Mouse (Mus musculus) liver, postnatal 0 days (tissue): ENCODE data around the gene Pank4. TPM values are rescaled to one million over a fixed set of nuclear protein-coding genes. Genes with fewer than 3 reads are reported as not detected.

Source experiments
- ATAC-seq: fragments of 200-750 bp; cut with Nextera tagmentation; 2 replicates; pipeline ENCODE4 v1.8.0; 2017; ENCODE audit warnings: mild to moderate bottlenecking, moderate library complexity
- DNase-seq: peaks from one replicate; pipeline ENCODE4 v3.0.0-alpha.2; 2016
- H3K27ac ChIP-seq: fragments of 300-500 bp; sonication (generic); 2 replicates; pipeline ENCODE4 v1.5.1; 2014; ENCODE audit warnings: antibody characterized with exemption, moderate library complexity, mild to moderate bottlenecking, low read depth
- H3K27me3 ChIP-seq: fragments of 300-500 bp; sonication (generic); 2 replicates; pipeline ENCODE4 v1.6.1; 2014; ENCODE audit warnings: low read length, control low read depth, mixed read lengths; ENCODE audit not compliant: insufficient read depth
- H3K36me3 ChIP-seq: fragments of 300-500 bp; sonication (generic); replicated peaks from 2 replicates; pipeline ENCODE4 v1.6.1; 2014; ENCODE audit warnings: mild to moderate bottlenecking, control low read depth, low read length, moderate library complexity, mixed read lengths; ENCODE audit not compliant: insufficient read depth
- H3K4me1 ChIP-seq: fragments of 300-500 bp; sonication (generic); 2 replicates; pipeline ENCODE4 v1.6.1; 2014; ENCODE audit warnings: antibody characterized with exemption, mild to moderate bottlenecking, control low read depth; ENCODE audit not compliant: insufficient read depth
- H3K4me2 ChIP-seq: fragments of 300-500 bp; sonication (generic); 2 replicates; pipeline ENCODE4 v1.6.1; 2014; ENCODE audit warnings: low read depth, mild to moderate bottlenecking, low read length, moderate library complexity, mixed read lengths
- H3K4me3 ChIP-seq: fragments of 300-500 bp; sonication (generic); 2 replicates; pipeline ENCODE4 v1.5.1; 2014; ENCODE audit warnings: low read depth, low read length
- H3K9ac ChIP-seq: fragments of 300-500 bp; sonication (generic); replicated peaks from 2 replicates; pipeline ENCODE4 v1.6.1; 2014; ENCODE audit warnings: mild to moderate bottlenecking, moderate library complexity
- H3K9me3 ChIP-seq: fragments of 300-500 bp; sonication (generic); 2 replicates; pipeline ENCODE4 v1.6.1; 2016; ENCODE audit warnings: mild to moderate bottlenecking, control low read depth, low read length, mixed read lengths
- CTCF ChIP-seq: sonication (generic); IDR thresholded peaks from 2 replicates; pipeline ENCODE4 v1.5.1; 2016; ENCODE audit warnings: antibody characterized with exemption, low read depth
- EP300 ChIP-seq: IDR thresholded peaks from 2 replicates; pipeline ENCODE4 v1.6.1; 2016; ENCODE audit warnings: antibody characterized with exemption, low read depth, mild to moderate bottlenecking
- WGBS: fragments of 180-500 bp; shearing (Covaris S2); extraction: QIAGEN DNeasy Blood & Tissue Kit; methylation state at CpG from one replicate; pipeline ENCODE4 v1.1.7; 2014; ENCODE audit not compliant: insufficient replicate concordance; 5-methylcytosine and 5-hydroxymethylcytosine counted together
- polyA plus RNA-seq: library from polyadenylated mRNA; unstranded; fragments of >200 nt; fragmentation: Nextera tagmentation; extraction: Ambion mirVana; gene quantifications from 2 replicates; pipeline ENCODE4 v1.2.1, GENCODE M21; 2015

Pank4 gene
- polyA plus RNA-seq, 1 experiment from 2014 or later = 11.4 TPM

GRCm38 (mm10) chr4:154999379-154999778, 35.5 kb downstream of the Pank4 start:
- ATAC-seq (no peak), DNase-seq (no peak)
- Histone ChIP-seq H3K4me2 (no peak overlapping the region), H3K27me3 (no peaks in the 10 kb centered on the region), H3K36me3 (no peaks in the 10 kb centered on the region), H3K9me3 (no peaks in the 10 kb centered on the region), H3K4me1 (no peaks in the 10 kb centered on the region), H3K4me3 (no peak overlapping the region), H3K9ac (no peak overlapping the region), H3K27ac (no peak overlapping the region)
- TF ChIP-seq EP300 = no peak
- no peak for TF ChIP-seq CTCF
- WGBS = 41% methylated on average over 5 of the region's 5 CpGs

GRCm38 (mm10) chr4:155005278-155005677, 41.4 kb downstream of the Pank4 start:
- H3K36me3 ChIP-seq = no peaks in the 10 kb centered on the region
- H3K4me1 ChIP-seq = no peaks in the 10 kb centered on the region
- 87% methylated on average over 3 of the region's 3 CpGs for WGBS
- TF ChIP-seq CTCF = no peak
- no peak for TF ChIP-seq EP300
- H3K9me3 ChIP-seq = no peaks in the 10 kb centered on the region
- no peak overlapping the region for H3K4me2 ChIP-seq
- H3K4me3 ChIP-seq = no peak overlapping the region
- DNase-seq = no peak
- no peak overlapping the region for H3K9ac ChIP-seq
- no peak overlapping the region for H3K27ac ChIP-seq
- no peak for ATAC-seq
- no peaks in the 10 kb centered on the region for H3K27me3 ChIP-seq

GRCm38 (mm10) chr4:155006296-155006695, 42.4 kb downstream of the Pank4 start:
- Histone ChIP-seq H3K9ac (no peak overlapping the region), H3K9me3 (no peaks in the 10 kb centered on the region), H3K27ac (no peak overlapping the region), H3K36me3 (no peaks in the 10 kb centered on the region), H3K4me2 (no peak overlapping the region), H3K4me1 (no peaks in the 10 kb centered on the region), H3K4me3 (no peak overlapping the region), H3K27me3 (no peaks in the 10 kb centered on the region)
- ATAC-seq (no peak), DNase-seq (no peak)
- 64% methylated on average over 10 of the region's 10 CpGs for WGBS
- TF ChIP-seq CTCF = no peak
- no peak for TF ChIP-seq EP300

- no peak for TF ChIP-seq CTCF
- no peak for TF ChIP-seq EP300
- no peak for ATAC-seq
- Histone ChIP-seq H3K4me1 (no peaks in the 10 kb centered on the region), H3K9ac (no peak overlapping the region), H3K4me2 (no peak overlapping the region), H3K9me3 (no peaks in the 10 kb centered on the region), H3K27ac (no peak overlapping the region), H3K36me3 (no peaks in the 10 kb centered on the region), H3K27me3 (no peaks in the 10 kb centered on the region), H3K4me3 (no peak overlapping the region)
- no peak for DNase-seq
- WGBS = 69% methylated on average over 3 of the region's 3 CpGs
Measured at GRCm38 (mm10) chr4:155007641-155008040, 43.7 kb downstream of the Pank4 start.

GRCm38 (mm10) chr4:155008075-155008474, 44.2 kb downstream of the Pank4 start:
- Histone ChIP-seq H3K36me3 (no peaks in the 10 kb centered on the region), H3K4me1 (no peaks in the 10 kb centered on the region), H3K4me2 (no peak overlapping the region), H3K9ac (no peak overlapping the region), H3K27ac (no peak overlapping the region), H3K4me3 (no peak overlapping the region), H3K9me3 (no peaks in the 10 kb centered on the region), H3K27me3 (no peaks in the 10 kb centered on the region)
- no peak for TF ChIP-seq EP300
- TF ChIP-seq CTCF = no peak
- DNase-seq (no peak), ATAC-seq (no peak)

GRCm38 (mm10) chr4:155009216-155009615, 45.3 kb downstream of the Pank4 start:
- no peaks in the 10 kb centered on the region for H3K9me3 ChIP-seq
- no peak overlapping the region for H3K27ac ChIP-seq
- no peaks in the 10 kb centered on the region for H3K36me3 ChIP-seq
- no peak overlapping the region for H3K9ac ChIP-seq
- H3K27me3 ChIP-seq = no peaks in the 10 kb centered on the region
- H3K4me1 ChIP-seq = no peaks in the 10 kb centered on the region
- no peak overlapping the region for H3K4me3 ChIP-seq
- WGBS = 43% methylated on average over 3 of the region's 3 CpGs
- DNase-seq = no peak
- no peak overlapping the region for H3K4me2 ChIP-seq
- TF ChIP-seq EP300 = no peak
- no peak for TF ChIP-seq CTCF
- ATAC-seq = no peak

- TF ChIP-seq CTCF (no peak), EP300 (no peak)
Measured at GRCm38 (mm10) chr4:155010870-155011269, 46.9 kb downstream of the Pank4 start.

More at GRCm38 (mm10) chr4:155010870-155011269, 46.9 kb downstream of the Pank4 start:
- Histone ChIP-seq H3K4me2 (no peak overlapping the region), H3K9me3 (no peaks in the 10 kb centered on the region), H3K27me3 (no peaks in the 10 kb centered on the region), H3K36me3 (no peaks in the 10 kb centered on the region), H3K9ac (no peak overlapping the region), H3K4me1 (0 out of 2 replicates have a peak, but pooled peaks cover 2% of the 10 kb centered on the region), H3K4me3 (no peak overlapping the region), H3K27ac (no peak overlapping the region)
- 82% methylated on average over 5 of the region's 5 CpGs for WGBS
- ATAC-seq = no peak
- no peak for DNase-seq
